Mouse (Mus musculus) thymus, adult 2 months (tissue): ENCODE measurements around the gene Phf13.

Experiments used
- CTCF ChIP-seq: fragments of 200-500 bp; IDR thresholded peaks from 2 replicates; pipeline ENCODE4 v1.5.1; 2012; ENCODE audit warnings: mild to moderate bottlenecking, control low read depth, low read length, moderate library complexity, borderline replicate concordance; ENCODE audit not compliant: control insufficient read depth, poor library complexity, insufficient read depth; ENCODE audit errors: extremely low read depth
- POLR2A ChIP-seq: fragments of 200-500 bp; IDR thresholded peaks from 2 replicates; pipeline ENCODE4 v1.6.1; 2012; ENCODE audit warnings: mild to moderate bottlenecking, low read length, control low read depth, moderate library complexity; ENCODE audit not compliant: control insufficient read depth, poor library complexity, insufficient read depth; ENCODE audit errors: extremely low read depth

GRCm38 (mm10) chr4:152039831-152040310 lies 43.8 kb upstream of the Phf13 start:
- TF ChIP-seq CTCF: no peak
- no peak for TF ChIP-seq POLR2A
